Comparison of ENCODE assay signal across 8 mouse cellular contexts in genomic region chr14:26532752-26533151, GRCm38 (mm10). TPM values are rescaled to one million over a fixed set of nuclear protein-coding genes. Genes with fewer than 3 reads are reported as not detected.
DNase-seq lines count a peak whose midpoint lies in the region; ATAC-seq and TF ChIP-seq lines count a peak whose summit lies in the region.

No protein-coding gene starts in this region.

- H3K4me3 ChIP-seq in heart, embryonic 10.5 days: peak overlapping the region; percentile 97
- H3K4me3 ChIP-seq in bone marrow, adult 2 months (replicated peaks; ENCODE audit: control insufficient read depth, low read depth, low read length): peak overlapping the region; percentile 35
- peak overlapping the region; percentile 98 for H3K4me3 ChIP-seq in hindbrain, embryonic 13.5 days
- H3K4me3 ChIP-seq in midbrain, embryonic 13.5 days (replicated peaks): peak overlapping the region; percentile 83

- no peak for ATAC-seq in hindbrain, embryonic 13.5 days (ENCODE audit: low FRiP score)
- ATAC-seq in midbrain, embryonic 13.5 days: no peak

- H3K36me3 ChIP-seq in heart, embryonic 10.5 days: peaks cover 3% of the 10 kb centered on the region; the same call in 1 of the 2 replicates
- peaks cover 8% of the 10 kb centered on the region; the same call in 1 of the 2 replicates for H3K36me3 ChIP-seq in hindbrain, embryonic 13.5 days
- 0 out of 2 replicates have a peak, but pooled peaks cover 7% of the 10 kb centered on the region for H3K36me3 ChIP-seq in midbrain, embryonic 13.5 days

- no peak overlapping the region for H3K27ac ChIP-seq in heart, embryonic 10.5 days
- no peak overlapping the region for H3K27ac ChIP-seq in bone marrow, adult 2 months (ENCODE audit: control insufficient read depth, insufficient read depth, low read depth, low read length, poor library complexity)
- no peak overlapping the region for H3K27ac ChIP-seq in hindbrain, embryonic 13.5 days
- H3K27ac ChIP-seq in midbrain, embryonic 13.5 days: no peak overlapping the region

- H3K4me2 ChIP-seq in hindbrain, embryonic 13.5 days: peak overlapping the region; percentile 89
- peak overlapping the region; percentile 81 for H3K4me2 ChIP-seq in midbrain, embryonic 13.5 days (replicated peaks)

- DNase-seq in heart, embryonic 10.5 days (ENCODE audit: low spot score): no peak
- no peak for DNase-seq in heart, adult 8-10 months (ENCODE audit: low spot score)
- no peak for DNase-seq in urinary bladder, postnatal 10 days (ENCODE audit: low spot score)
- no peak for DNase-seq in cerebellum, postnatal 14 days
- DNase-seq in spleen, postnatal 4 days (ENCODE audit: low spot score in 2 of 2): no peak

- TF ChIP-seq POLR2A in bone marrow, adult 2 months (IDR thresholded peaks at IDR 0.05; ENCODE audit: borderline replicate concordance, control insufficient read depth, low read depth, low read length): no peak

- no peaks in the 10 kb centered on the region for H3K9me3 ChIP-seq in heart, embryonic 10.5 days
- H3K9me3 ChIP-seq in hindbrain, embryonic 13.5 days: no peaks in the 10 kb centered on the region
- no peaks in the 10 kb centered on the region for H3K9me3 ChIP-seq in midbrain, embryonic 13.5 days

- peaks cover 22% of the 10 kb centered on the region for H3K4me1 ChIP-seq in heart, embryonic 10.5 days
- H3K4me1 ChIP-seq in bone marrow, adult 2 months (ENCODE audit: control insufficient read depth, insufficient read depth, low read length): peaks cover 6% of the 10 kb centered on the region
- H3K4me1 ChIP-seq in hindbrain, embryonic 13.5 days (replicated peaks): peaks cover 49% of the 10 kb centered on the region
- H3K4me1 ChIP-seq in midbrain, embryonic 13.5 days (replicated peaks): peaks cover 52% of the 10 kb centered on the region

- H3K9ac ChIP-seq in hindbrain, embryonic 13.5 days: peak overlapping the region; percentile 96; the same call in 1 of the 2 replicates
- peak overlapping the region; percentile 89 for H3K9ac ChIP-seq in midbrain, embryonic 13.5 days (replicated peaks)

- no peaks in the 10 kb centered on the region for H3K27me3 ChIP-seq in heart, embryonic 10.5 days (ENCODE audit: insufficient read depth, poor library complexity, severe bottlenecking)
- no peaks in the 10 kb centered on the region for H3K27me3 ChIP-seq in hindbrain, embryonic 13.5 days
- no peaks in the 10 kb centered on the region for H3K27me3 ChIP-seq in midbrain, embryonic 13.5 days

- no peak for TF ChIP-seq CTCF in bone marrow, adult 2 months (IDR thresholded peaks at IDR 0.05; ENCODE audit: control insufficient read depth, insufficient read depth, low read length)

- WGBS in heart, embryonic 10.5 days: 53% methylated on average over 9 of the region's 9 CpGs
- WGBS in bone marrow, adult 2 months: 41% methylated on average over 9 of the region's 9 CpGs
- 56% methylated on average over 9 of the region's 9 CpGs for WGBS in hindbrain, embryonic 13.5 days
- 60% methylated on average over 9 of the region's 9 CpGs for WGBS in midbrain, embryonic 13.5 days

RNA-seq across cellular contexts. Expression of gene Slmap, which starts 2.0 kb away (rescaled TPM):
- polyA plus RNA-seq in heart, embryonic 10.5 days (2016; fragmentation: Nextera tagmentation; extraction: Ambion mirVana): 45.1 and 83.8 TPM in 2 replicates
- 100 to 1,000 TPM; 242 to 367 (median 269) TPM for total RNA-seq in heart, adult 8-10 months (2022)
- 58.3 and 75.2 TPM in 2 replicates for polyA plus RNA-seq in bone marrow, adult 2 months (2011; ENCODE audit: insufficient read depth, insufficient read length, low replicate concordance, missing spikeins)
- 11.4 and 13.3 TPM in 2 replicates for polyA plus RNA-seq in hindbrain, embryonic 13.5 days (2015; fragmentation: Nextera tagmentation; extraction: Ambion mirVana)
- polyA plus RNA-seq in midbrain, embryonic 13.5 days (2015; fragmentation: Nextera tagmentation; extraction: Ambion mirVana): 12.5 and 14.6 TPM in 2 replicates

RNA-seq across cellular contexts. Expression of gene Dennd6a, which starts 40.9 kb away (rescaled TPM):
- polyA plus RNA-seq in heart, embryonic 10.5 days (2016; fragmentation: Nextera tagmentation; extraction: Ambion mirVana): 23.0 and 32.0 TPM in 2 replicates
- total RNA-seq in heart, adult 8-10 months (2022): 10 to 100 TPM; 12.4 to 13.4 (median 12.9) TPM
- 7.6 and 9.0 TPM in 2 replicates for polyA plus RNA-seq in bone marrow, adult 2 months (2011; ENCODE audit: insufficient read depth, insufficient read length, low replicate concordance, missing spikeins)
- polyA plus RNA-seq in hindbrain, embryonic 13.5 days (2015; fragmentation: Nextera tagmentation; extraction: Ambion mirVana): 20.6 and 20.9 TPM in 2 replicates
- polyA plus RNA-seq in midbrain, embryonic 13.5 days (2015; fragmentation: Nextera tagmentation; extraction: Ambion mirVana): 19.7 and 21.8 TPM in 2 replicates

Comparison
In these comparisons a context has a peak if more than half of its experiments do, and no peak if none do; other contexts are left out.
1. H3K4me3 ChIP-seq: peak in every context shown above with its lines; median percentile 98 in hindbrain, embryonic 13.5 days; 97 in heart, embryonic 10.5 days; 83 in midbrain, embryonic 13.5 days; 35 in bone marrow, adult 2 months.